Mouse (Mus musculus) ES-E14 (cell line): ENCODE measurements at regions not wholly inside any gene's neighbourhood (a gene's known extent, or its start where the extent isn't known, plus 50 kb on each side); places are given as distances from the start of the nearest gene placed in this dataset.

ENCODE experiments used
- CHD2 ChIP-seq: IDR thresholded peaks from 2 replicates; pipeline ENCODE4 v1.6.1; 2014; ENCODE audit warnings: mild to moderate bottlenecking, low read depth, low read length, inconsistent platforms
- HCFC1 ChIP-seq: IDR thresholded peaks from 2 replicates; pipeline ENCODE4 v1.6.1; 2012; ENCODE audit warnings: low read length, inconsistent platforms, borderline replicate concordance; ENCODE audit not compliant: insufficient read depth
- ZC3H11A ChIP-seq: IDR thresholded peaks from 2 replicates; pipeline ENCODE4 v1.6.1; 2012; ENCODE audit warnings: low read depth, mild to moderate bottlenecking, inconsistent platforms, low read length, borderline replicate concordance
- ZNF384 ChIP-seq: IDR thresholded peaks from 2 replicates; pipeline ENCODE4 v1.6.1; 2012; ENCODE audit warnings: low read depth, low read length, inconsistent platforms

DNA sequence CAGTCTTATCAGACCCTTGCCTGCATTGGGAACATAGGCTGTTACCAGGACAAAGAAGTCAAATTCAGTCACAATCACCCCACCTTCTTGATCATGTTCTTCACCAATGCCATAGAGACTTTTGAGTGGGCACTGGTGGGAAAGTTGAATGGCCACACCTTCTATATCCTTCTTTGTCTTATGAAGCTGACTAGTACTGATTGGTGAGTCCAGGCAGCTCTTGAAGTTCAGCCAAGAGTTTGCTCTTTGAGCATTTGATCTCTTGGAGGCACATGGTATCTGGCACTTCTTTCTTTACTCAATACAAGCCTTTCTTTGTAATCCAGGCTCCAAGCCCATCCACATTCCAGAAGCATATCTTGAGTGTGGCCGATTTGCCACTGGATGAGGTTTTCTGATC is 331.9 kb upstream of the Ppp6c start:
- TF ChIP-seq CHD2 (no peak), ZNF384 (no peak), HCFC1 (no peak), ZC3H11A (no peak)
